Mouse (Mus musculus) mature B cell (primary cell): Measurements from ENCODE around the gene Acox3.
"Not testable (repeated sequence)": the region's sequence is repeated elsewhere in the genome, so short reads cannot be mapped to it uniquely, and the experiment has no call there.

Experiments
- in situ Hi-C: fragments of 300-500 bp; cut with MboI; formaldehyde crosslinking; loops from 2 replicates; pipeline ENCODE4 v1.14.3; 2019

Gene Acox3

DNA sequence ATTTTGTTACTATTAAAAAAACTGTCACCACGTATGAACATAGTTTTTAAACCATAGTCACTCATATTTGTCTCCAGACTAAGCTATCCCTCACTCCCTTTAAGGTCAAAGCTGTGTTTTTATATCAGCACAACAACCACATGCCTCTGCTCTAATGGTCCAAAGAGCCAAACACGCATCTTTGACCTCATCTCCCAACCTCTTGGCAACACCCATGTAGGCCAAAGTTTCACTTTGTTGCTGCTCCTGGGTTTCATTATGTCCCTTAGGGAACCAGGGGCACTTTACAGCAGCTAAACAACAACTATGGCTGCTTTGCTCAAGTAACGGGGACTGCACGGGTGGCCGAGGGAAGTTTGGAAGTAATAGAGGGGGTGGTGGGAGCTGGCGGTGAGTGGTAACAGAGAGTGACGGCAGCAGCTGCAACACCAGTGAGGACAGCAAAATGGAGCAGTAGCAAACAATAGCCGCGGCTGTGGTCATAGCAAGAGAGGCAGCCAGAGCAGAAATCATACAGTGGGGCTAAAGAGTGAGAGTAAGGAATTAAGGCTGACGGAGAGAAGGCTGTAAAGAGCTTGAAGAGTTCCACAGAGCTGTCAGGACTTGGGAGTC, 6.3 kb upstream of the Acox3 start:
- in situ Hi-C loops: no loop called here

DNA sequence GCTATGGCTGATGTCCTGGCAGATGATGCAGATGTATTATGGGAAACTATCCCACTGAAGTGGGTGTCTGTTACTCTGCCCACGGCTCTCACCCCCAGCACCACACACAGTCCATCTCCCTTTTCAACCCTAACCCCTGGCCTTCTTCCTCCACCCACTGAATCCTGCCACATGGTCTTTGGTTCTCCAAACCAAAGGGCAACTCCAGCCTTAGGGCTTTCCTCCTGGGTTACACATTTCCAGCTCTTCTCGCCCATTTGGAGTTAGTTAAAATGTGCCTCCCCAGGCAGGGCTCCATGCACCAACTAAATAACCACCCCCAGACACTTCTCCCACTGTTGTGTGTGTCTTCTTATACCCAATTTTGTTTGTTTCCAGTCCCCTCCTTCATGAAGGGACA, 4.4 kb upstream of the Acox3 start:
- in situ Hi-C loops: no loop called here

DNA sequence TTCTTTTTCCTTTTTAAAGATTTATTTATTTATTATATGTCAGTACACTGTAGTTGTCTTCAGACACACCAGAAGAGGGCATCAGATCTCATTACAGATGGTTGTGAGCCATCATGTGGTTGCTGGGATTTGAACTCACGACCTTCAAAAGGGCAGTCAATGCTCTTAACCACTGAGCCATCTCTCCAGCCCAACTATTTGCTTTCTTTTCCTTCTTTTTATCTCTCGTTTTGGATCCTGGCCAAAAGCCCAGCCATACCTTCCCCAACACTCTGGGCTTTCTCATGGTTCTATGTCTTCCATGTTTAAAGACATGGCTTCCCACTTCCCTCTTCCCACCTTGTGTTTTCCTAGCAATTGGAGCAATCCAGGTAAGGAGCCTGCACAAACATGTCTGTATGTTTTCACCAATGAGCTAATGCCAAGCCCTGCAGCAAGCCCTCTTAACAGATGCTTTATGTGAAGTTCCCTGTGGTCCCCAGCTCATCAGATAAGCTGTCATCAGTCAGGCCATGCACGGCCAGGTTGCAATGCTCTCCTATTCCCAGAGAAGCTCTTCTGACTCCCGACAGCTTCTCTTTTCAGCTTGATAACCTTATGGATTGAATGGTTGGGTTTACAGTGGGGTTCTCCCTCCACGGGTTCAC, 3.5 kb upstream of the Acox3 start:
- in situ Hi-C loops: no loop called here

DNA sequence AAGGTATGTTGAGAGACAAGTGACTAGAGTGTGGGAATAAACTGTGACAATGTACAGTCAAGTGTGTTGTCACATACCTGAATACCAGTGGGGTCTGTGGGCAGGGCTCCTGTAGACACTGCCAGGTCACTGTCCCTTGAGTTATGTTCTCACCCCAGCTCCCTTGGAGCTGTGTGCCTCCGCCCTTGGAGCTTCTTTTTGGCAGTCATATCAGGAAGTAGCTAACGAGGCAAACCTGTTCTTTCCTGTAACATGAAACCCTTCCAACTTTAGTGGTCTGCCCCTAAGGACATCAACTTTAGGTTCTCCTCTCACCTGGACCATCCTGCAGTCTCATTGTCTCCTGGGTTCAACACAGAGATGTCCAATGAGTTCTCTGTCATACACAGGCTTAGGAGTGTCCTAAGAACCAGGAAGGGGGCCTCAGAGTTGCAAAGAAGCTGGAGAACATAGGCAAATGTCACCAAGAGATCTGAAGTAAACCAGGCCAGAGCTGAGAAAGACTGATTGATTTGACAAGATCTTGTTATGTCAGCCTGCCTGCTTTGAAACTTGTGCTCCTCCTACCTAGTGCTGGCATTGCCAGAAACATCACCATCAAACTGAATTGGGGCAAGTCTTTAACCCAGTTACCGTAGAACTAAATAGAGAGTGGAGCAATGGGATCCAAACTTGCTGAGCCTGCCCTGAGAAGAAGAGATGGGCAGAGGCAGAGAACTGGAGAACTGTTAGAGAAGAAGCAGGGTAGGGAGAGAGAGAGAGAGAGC, 2.5 kb upstream of the Acox3 start:
- in situ Hi-C loops: no loop called here

DNA sequence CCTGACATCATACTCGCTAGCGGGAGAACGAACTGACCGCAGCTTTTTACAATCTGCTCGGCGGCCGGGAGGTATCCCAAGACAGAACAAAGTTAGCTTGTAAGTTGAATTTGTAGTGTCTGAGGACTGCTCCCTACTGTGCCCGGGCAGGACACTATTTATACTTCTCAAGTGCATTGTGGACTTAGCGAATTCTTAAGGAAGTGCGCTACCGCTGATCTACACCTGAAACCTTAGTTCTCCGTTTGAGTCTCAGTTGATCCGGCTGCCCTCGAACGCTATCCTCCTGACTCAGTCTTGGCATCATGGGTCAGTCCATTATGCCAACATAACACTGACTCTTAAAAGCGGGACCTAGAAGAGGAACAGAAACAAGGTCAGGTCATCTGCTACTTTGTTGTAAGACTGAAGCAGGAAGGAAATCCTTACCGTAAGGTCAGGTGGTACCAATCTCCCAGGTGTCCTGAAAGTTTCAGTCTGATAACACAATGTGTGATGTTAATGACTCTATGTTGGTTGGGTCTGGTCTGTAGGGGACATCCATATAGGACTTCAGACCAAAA, 462 bp downstream of the Acox3 start:
- in situ Hi-C loops: no loop called here

DNA sequence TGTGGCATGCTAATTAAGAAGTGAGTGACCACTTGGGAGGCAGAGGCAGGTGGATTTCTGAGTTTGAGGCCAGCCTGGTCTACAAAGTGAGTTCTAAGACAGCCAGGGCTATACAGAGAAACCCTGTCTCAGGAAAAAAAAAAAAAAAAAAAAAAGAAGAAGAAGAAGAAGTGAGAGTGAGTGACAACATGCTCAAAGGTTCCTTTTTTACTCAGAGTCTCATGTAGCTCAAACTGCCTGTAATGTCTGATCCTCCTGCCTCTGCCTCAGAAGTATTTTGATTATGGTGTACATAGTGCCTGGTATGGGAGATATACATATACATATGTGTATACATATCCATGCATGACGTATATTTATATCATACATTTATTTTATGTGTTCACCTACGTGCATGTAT, 1.4 kb downstream of the Acox3 start:
- in situ Hi-C loops: not testable (repeated sequence)

DNA sequence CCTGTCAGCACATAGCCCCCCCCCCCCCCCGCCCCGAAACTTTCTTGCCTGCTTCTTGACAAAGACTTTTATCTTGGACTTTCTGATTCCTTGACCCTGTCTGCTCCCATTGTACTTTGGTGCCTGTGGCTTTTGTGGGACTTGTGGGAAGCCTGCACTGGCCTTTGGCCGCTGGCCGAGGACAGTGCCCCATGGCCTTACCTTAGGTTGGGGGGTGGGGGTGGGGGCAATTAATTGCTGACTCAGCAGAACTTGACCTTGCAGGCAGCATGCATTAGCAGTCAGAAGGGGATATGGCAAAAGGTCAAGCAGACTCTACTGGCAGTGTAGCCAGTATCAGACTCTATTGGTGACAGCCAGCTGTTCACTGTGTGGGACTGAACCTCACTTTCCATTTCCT, 8.7 kb downstream of the Acox3 start:
- in situ Hi-C loops: no loop called here

DNA sequence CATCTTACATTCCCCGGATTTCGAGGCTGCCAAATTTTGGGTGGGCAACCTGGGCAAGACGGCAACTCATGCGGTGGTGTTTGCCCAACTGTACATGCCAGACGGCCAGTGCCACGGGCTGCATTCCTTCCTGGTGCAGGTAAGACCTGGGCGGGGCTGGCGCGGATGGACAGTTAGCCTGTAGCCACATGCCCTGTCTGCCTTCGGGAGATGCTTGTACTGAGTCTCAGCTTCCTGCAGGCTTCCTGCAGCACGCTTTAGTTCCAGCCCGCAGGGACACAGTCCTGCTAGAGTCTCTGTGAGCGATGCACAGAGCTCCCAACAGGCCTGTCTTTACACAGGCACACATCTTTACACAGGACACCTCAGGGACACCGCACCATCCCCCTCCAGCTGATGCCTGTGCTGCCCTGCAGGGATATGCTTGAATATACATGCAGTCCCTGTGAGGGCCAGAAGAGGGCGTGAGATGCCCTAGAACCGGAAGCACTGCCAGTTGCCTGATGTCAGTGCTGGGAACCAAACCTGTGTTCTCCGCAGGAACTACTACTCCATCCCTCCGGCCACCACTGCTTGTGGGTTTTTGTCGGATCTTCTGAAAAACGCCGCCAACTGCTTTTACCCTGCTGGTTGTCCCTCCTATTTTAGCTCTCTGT, 9.4 kb downstream of the Acox3 start:
- in situ Hi-C loops: no loop called here

DNA sequence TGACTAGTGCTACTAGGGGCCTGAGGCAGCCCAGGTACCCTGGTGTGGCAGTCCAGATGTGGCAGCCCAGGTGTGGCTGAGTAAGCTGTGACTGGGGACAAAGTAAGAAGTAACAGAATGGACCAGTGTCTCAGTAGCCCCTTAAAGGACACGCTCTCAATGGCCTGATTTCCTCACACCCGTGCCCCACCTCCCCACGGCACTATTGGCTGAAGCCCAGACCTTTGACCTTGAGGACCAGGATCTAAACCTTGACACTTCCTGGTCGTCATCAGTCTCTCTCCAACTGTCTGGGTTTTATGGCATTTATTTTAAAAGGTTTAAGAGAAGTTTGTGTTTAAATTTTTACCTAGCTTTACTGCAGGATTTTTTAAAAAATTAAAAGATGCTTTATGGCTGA, 10.0 kb downstream of the Acox3 start:
- in situ Hi-C loops: no loop called here

DNA sequence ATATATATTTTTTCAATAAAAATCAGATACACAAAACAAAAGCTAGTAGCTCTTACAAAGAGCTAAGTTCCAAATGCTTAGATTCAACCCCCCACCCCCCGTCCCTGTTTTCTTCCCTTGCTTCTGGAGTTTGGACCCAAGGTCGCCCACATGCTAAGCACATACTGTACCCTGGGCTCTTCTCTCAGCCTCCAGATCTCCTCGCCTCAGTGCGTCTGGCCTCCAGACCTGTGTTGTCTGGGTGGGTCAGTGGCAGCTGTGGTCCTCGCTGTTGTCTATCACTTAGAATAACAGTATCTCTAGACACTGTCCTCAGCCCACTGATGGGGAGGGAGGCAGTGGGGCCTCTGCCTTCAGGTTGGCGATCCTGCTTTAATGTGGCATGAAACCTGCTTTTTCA, 10.4 kb downstream of the Acox3 start:
- in situ Hi-C loops: no loop called here

DNA sequence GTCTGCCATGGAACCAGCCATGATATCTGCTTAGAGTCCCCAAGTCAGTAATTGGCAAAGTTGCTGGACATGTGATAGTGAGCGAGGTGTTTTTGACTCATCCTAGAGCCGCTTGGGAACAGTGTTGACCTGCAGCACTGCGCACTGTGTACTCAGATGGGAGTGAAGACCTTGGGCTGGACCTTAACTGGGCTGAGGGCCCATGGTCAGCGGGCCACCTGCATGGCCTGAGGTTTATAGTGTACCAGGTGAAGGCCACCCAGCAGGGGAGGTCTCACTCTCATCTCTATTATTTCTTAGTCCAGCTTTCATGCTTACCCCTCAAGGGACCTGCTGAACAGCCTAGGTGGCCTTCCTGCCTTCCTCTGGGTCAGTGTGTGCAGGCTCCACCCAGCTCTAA, 11.9 kb downstream of the Acox3 start:
- in situ Hi-C loops: no loop called here

DNA sequence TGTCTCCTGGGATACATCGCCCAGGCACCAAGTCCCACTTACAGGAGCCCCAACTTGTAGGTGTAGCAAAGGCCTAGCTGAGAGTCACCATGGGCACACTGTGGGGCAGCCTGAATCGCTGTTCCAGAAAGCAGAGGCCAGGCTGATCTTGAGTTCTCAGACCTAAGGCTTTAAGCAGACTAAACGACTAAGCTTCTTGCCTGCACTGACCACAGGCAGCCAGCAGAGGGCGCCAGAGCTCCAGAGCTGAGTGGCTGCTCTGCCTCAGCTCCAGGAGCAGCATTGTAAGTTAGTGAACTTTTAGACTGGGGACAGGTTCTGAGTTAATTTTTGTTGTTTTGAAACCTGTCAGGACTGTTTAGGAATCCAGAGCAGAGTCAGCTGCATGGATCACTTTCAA, 12.9 kb downstream of the Acox3 start:
- in situ Hi-C loops: no loop called here

DNA sequence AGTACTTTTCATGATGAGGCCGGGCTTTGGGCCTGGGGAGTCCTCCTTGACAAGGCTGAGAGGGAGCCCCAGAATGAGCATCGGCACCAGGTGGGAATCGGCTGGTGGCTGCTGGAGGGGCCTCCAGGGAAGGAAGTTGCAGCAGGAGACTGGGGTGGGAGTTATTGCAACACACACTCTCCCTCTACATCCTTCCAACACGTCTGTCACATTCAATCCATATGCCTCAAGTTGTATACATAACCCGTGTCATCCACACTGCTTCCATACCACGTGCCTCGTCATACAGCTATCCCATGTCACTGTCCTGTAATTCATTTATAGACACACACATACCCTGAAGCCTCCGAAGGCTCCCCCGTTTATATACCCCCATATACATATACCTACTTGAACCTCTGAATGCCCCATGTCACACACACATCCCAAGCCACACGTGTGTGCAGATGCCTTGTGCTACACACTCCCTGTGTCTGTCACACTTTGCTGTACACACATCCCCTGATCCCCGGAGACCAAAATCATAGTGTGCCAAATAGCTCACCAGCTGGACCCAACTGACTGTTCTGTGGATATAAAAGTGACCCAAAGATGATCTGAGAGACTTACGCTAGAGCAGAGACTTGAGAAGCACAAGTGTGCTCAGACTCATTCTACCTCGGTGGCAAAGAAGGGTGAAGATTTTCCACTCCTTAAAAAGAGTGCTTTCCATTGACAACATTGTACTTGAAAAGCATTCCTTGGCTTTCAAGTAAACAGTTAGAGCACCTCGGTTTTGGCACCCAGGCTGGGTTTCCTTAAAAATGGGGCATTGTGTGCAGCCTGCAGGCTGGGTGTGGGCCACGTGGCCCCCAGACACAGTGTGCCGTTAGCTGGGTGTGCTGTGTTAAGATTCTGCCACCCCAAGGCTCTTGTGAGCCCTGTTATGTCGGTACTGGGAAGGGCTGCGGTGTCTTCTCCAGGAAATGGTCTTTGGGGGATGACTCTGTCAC, 13.6 kb downstream of the Acox3 start:
- in situ Hi-C loops: no loop called here

DNA sequence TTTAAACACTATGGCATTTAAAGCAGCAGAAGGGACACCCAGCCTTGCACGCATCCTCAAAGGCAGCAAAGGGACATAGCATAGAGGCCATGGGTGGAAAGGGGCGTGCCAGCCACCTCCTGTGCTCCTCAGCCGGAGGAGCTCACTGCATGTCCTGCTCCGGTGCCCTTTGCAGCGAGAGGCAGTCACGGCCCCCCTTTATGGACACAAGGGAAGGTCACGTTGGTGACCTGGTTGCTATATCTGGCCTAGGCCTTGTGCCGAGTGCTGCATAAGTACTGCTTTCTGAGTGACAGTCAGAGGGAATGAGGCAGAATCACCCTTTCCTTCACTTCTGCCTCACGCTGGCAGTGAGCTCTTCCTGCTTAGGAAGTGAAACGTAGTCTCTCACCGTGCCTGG, 17.4 kb downstream of the Acox3 start:
- in situ Hi-C loops: no loop called here

DNA sequence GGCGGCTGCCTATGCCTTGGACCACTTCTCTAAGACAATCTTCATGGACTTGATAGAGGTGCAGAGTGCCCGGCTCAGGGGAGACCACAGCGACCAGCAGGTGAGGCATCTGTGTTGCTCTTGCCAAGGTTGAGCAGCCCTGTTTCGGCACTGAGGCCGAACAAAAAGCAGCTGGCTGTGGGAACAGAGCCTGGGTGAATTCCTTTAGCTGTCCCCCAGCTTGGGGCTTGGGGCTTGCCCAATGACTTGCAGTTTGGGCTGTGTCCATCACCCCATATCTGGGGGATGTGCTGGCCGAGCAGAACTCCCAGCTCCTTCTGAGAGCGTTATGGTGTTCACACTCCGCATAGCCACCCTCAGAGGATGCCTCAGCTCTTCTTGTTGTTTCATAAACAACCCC, 18.7 kb downstream of the Acox3 start:
- in situ Hi-C loops: no loop called here

DNA sequence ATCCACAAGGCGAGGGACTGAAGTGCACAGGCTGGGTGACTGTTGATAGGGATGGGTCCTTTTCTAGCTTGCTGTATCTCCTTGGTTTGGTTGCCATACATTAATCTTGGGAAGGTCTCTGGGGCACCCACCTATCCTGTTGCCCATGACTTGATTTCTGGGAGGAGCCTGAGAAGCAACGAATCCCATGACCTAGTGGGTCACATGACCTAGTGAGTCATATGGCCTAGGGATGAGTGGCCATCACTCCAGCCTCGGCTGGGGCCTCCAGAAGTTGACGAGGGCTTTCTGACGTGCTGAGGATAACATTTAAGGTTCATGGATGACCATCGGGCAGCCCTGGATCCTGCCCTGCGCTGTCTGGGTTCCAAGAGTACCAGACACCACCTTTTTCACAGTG, 22.5 kb downstream of the Acox3 start:
- in situ Hi-C loops: no loop called here

DNA sequence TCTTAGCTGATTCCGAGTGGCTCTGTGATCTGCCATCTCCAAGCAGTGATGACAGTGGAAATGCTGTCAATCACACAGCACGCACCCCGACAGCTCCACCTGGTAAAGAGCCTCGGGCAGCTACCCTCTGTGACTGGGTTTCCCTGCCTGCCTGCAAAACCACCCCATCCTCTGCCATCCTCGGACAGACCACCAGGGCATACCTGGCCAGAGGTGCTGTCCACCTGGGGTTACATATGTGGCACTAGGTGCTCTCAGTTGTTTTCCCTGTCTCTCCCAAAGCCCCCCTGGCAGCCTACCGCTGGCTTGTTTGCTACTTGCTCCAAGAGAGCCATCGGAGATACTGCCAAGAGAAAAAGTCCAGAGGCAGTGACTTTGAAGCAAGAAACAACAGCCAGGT, 24.0 kb downstream of the Acox3 start:
- in situ Hi-C loops: no loop called here

DNA sequence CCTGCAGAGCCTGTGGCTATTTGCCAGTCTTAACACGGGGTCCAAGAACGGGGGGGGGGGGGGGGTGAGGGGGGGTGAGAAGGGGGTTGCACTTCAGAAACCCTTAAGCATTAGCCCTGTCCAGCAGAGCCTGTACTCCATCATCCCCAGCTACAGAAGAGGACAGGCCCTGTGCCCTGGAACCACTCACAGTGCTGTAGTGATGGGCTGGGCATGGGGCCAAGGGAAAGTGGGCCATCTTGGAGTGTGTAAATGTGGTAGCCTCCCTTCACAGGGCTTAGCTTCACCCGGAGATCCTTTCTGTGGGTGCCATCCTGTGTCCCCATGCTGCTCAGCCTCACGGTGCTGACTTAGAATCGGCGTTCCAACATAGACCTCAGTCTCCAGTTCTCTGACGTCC, 24.9 kb downstream of the Acox3 start:
- in situ Hi-C loops: no loop called here

DNA sequence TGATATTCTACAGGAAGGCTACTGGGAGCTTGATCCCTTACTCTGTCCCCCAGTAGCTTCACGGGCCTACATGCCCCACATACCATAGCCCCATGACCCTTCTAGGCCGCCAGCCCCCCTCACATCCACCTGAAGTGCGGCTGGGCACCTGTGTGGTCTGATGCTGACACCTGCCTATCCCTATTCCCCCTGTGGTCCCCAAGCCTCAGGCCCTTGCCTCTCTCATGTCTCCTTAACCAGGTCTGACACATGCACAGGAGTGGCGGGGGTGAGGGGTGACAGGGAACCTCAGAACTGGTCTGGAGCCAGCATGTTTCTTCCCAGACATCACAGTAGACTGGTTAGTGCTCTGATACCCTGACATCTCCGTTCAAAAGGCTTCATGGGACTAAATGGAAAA, 25.7 kb downstream of the Acox3 start:
- in situ Hi-C loops: no loop called here

DNA sequence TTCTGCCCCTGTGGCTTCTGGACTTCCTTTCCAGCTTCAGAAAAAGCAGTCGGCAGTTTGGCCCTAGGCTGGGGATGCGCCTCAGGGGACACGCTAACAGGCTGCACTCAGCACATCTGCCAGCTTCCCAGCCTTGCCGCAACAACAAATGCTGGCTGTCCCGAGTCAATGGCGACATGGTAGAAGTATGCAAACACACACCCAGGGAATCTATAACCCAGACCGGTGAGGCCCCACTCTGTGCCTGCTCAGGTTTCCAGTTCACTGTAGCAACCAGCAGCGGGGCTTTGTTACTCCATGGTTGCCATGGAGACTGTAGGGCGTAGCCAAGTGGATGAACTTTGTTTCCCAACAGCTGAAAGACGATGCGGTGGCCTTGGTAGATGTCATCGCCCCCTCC, 26.5 kb downstream of the Acox3 start:
- in situ Hi-C loops: no loop called here

DNA sequence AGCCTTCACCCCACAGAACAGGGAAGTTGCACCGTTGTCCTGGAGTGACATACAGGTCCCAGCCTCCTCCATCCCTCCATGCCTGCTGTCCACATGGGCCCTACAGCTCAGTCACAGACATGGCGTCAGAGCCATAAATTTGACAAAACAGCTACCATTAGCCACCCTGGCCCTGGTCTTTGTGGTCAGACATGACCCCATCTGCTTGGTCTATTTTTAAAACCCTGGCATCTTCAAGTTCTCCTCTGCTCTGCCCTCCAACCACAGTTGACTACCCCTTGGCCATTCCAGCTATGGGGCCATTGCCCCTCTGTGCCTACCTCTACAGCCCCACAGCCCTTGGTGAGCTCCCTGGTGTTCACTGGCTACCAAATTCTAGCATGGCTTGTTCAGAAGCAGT, 27.1 kb downstream of the Acox3 start:
- in situ Hi-C loops: no loop called here
